Mouse (Mus musculus) frontal cortex, adult (tissue): ENCODE results near the gene Dctn3.
A peak's percentile ranks its signal among the peaks of the same experiment; 100 is the strongest.
"Not testable (repeated sequence)": the region's sequence is repeated elsewhere in the genome, so short reads cannot be mapped to it uniquely, and the experiment has no call there.

Source experiments
- ATAC-seq: cut with Nextera tagmentation; 2 replicates; pipeline ENCODE4 v1.9.2; 2017; ENCODE audit warnings: mild to moderate bottlenecking, moderate library complexity, mixed read lengths; ENCODE audit not compliant: low TSS enrichment

Gene Dctn3

GRCm38 (mm10) chr4:41722918-41723351, at the start of gene Dctn3:
TSS of gene Dctn3 (minus strand) at chr4:41723170.
- peak; percentile 97 for ATAC-seq

- not testable (repeated sequence) for ATAC-seq
These were observed 44.3 kb upstream of the Dctn3 start for GRCm38 (mm10) chr4:41767301-41767700.

GRCm38 (mm10) chr4:41763176-41763575, 40.2 kb upstream of the Dctn3 start:
- ATAC-seq, result not testable (repeated sequence)

- ATAC-seq, result not testable (repeated sequence)
These were observed 39.7 kb upstream of the Dctn3 start for GRCm38 (mm10) chr4:41762688-41763114.

GRCm38 (mm10) chr4:41762099-41762687, 39.2 kb upstream of the Dctn3 start:
- ATAC-seq, result no peak

- ATAC-seq, result no peak
These were observed 38.7 kb upstream of the Dctn3 start for GRCm38 (mm10) chr4:41761680-41762079.

GRCm38 (mm10) chr4:41760911-41761310, 37.9 kb upstream of the Dctn3 start:
- ATAC-seq, result peak; percentile 14; the same call in 1 of the 2 replicates

GRCm38 (mm10) chr4:41760288-41760721, 37.3 kb upstream of the Dctn3 start:
- ATAC-seq, result 0 out of 2 replicates have a peak, but pooled peaks have one; percentile 32

- no peak for ATAC-seq
These were observed 36.8 kb upstream of the Dctn3 start for GRCm38 (mm10) chr4:41759656-41760287.

- no peak for ATAC-seq
These were observed 36.2 kb upstream of the Dctn3 start for GRCm38 (mm10) chr4:41759206-41759605.

GRCm38 (mm10) chr4:41758701-41759100, 35.7 kb upstream of the Dctn3 start:
- ATAC-seq, result no peak

- ATAC-seq, result no peak
These were observed 35.1 kb upstream of the Dctn3 start for GRCm38 (mm10) chr4:41758021-41758420.

- no peak for ATAC-seq
These were observed 34.4 kb upstream of the Dctn3 start for GRCm38 (mm10) chr4:41757321-41757720.

- ATAC-seq, result 0 out of 2 replicates have a peak, but pooled peaks have one; percentile 0
These were observed 33.5 kb upstream of the Dctn3 start for GRCm38 (mm10) chr4:41756440-41756839.

- ATAC-seq, result peak; percentile 32
These were observed 32.7 kb upstream of the Dctn3 start, which contains the start of gene Sigmar1 for GRCm38 (mm10) chr4:41755338-41756305. TSS of gene Sigmar1 (minus strand) at chr4:41756157.

- peak; percentile 36 for ATAC-seq
These were observed 31.9 kb upstream of the Dctn3 start, which contains the start of gene Galt for GRCm38 (mm10) chr4:41754797-41755337. TSS of gene Galt (plus strand) at chr4:41755228.

- ATAC-seq, result no peak
These were observed 22.1 kb upstream of the Dctn3 start for GRCm38 (mm10) chr4:41745021-41745420.

- no peak for ATAC-seq
These were observed 21.2 kb upstream of the Dctn3 start for GRCm38 (mm10) chr4:41744131-41744530.

- ATAC-seq, result peak; percentile 85
These were observed 18.2 kb upstream of the Dctn3 start for GRCm38 (mm10) chr4:41741158-41741560.

GRCm38 (mm10) chr4:41740380-41741157, 17.6 kb upstream of the Dctn3 start:
- ATAC-seq, result peak; percentile 52

GRCm38 (mm10) chr4:41739260-41739659, 16.3 kb upstream of the Dctn3 start:
- no peak for ATAC-seq
